Mouse (Mus musculus) lung, embryonic 14.5 days (tissue): ENCODE measurements around the gene Ccdc93. TPM values are rescaled to one million over a fixed set of nuclear protein-coding genes. Genes with fewer than 3 reads are reported as not detected.
A peak's percentile ranks its signal among the peaks of the same experiment; 100 is the strongest.

Source experiments
- ATAC-seq: fragments of 200-750 bp; cut with Nextera tagmentation; 2 replicates; pipeline ENCODE4 v1.8.0; 2017; ENCODE audit warnings: mild to moderate bottlenecking, moderate TSS enrichment, moderate library complexity; ENCODE audit not compliant: insufficient read depth
- DNase-seq: peaks from one replicate; pipeline ENCODE4 v3.0.0-alpha.2; 2015
- H3K27ac ChIP-seq: fragments of 300-500 bp; sonication (generic); 2 replicates; pipeline ENCODE4 v1.5.1; 2014; ENCODE audit warnings: low read depth, mild to moderate bottlenecking, moderate library complexity
- H3K27me3 ChIP-seq: fragments of 300-500 bp; sonication (generic); 2 replicates; pipeline ENCODE4 v1.6.1; 2014; ENCODE audit warnings: low read length, control low read depth; ENCODE audit not compliant: insufficient read depth
- H3K36me3 ChIP-seq: fragments of 300-500 bp; sonication (generic); 2 replicates; pipeline ENCODE4 v1.6.1; 2014; ENCODE audit warnings: control low read depth; ENCODE audit not compliant: insufficient read depth
- H3K4me1 ChIP-seq: fragments of 300-500 bp; sonication (generic); 2 replicates; pipeline ENCODE4 v1.6.1; 2014; ENCODE audit warnings: antibody characterized with exemption, control low read depth; ENCODE audit not compliant: insufficient read depth
- H3K4me2 ChIP-seq: fragments of 300-500 bp; sonication (generic); 2 replicates; pipeline ENCODE4 v1.6.1; 2014; ENCODE audit warnings: mild to moderate bottlenecking
- H3K4me3 ChIP-seq: fragments of 300-500 bp; sonication (generic); 2 replicates; pipeline ENCODE4 v1.5.1; 2014; ENCODE audit warnings: low read depth, low read length
- H3K9ac ChIP-seq: fragments of 300-500 bp; sonication (generic); 2 replicates; pipeline ENCODE4 v1.6.1; 2014
- H3K9me3 ChIP-seq: fragments of 300-500 bp; sonication (generic); 2 replicates; pipeline ENCODE4 v1.6.1; 2016; ENCODE audit warnings: low read depth, low read length, control low read depth
- CTCF ChIP-seq: IDR thresholded peaks from 2 replicates; pipeline ENCODE4 v1.5.1; 2016; ENCODE audit warnings: antibody characterized with exemption, low read depth
- WGBS: fragments of 180-500 bp; shearing (Covaris S2); extraction: QIAGEN DNeasy Blood & Tissue Kit; methylation state at CpG from one replicate; pipeline ENCODE4 v1.1.7; 2014; 5-methylcytosine and 5-hydroxymethylcytosine counted together
- polyA plus RNA-seq: library from polyadenylated mRNA; unstranded; fragments of >200 nt; fragmentation: Nextera tagmentation; extraction: Ambion mirVana; gene quantifications from 2 replicates; pipeline ENCODE4 v1.2.1, GENCODE M21; 2014

Ccdc93 gene
- polyA plus RNA-seq, 1 experiment from 2014 or later, result 8.8 TPM

DNA sequence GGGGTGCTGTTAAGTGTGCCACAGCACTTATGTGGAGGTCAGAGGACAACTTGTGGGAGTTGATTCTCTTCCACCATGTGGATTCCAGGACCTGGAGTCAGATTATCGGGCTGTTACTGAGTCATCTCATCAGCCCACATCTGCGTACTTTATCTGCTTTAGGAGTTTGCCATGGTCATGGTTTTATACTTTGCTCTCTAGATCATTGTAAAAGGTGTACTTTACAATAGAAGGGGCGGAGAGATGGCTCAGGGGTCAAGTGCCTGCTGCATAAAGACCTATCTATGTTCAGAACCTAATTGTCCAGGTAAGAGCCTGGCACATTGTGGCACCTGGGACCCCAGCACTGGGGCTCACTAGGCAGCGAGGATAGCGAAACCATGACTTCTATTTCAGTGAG is 48.6 kb downstream of the Ccdc93 start:
- H3K27ac ChIP-seq, result no peak overlapping the region
- ATAC-seq (no peak), DNase-seq (no peak)
- WGBS, result 87% methylated on average over 5 of the region's 5 CpGs
- no peak overlapping the region for H3K4me3 ChIP-seq
- H3K27me3 ChIP-seq, result no peaks in the 10 kb centered on the region
- TF ChIP-seq CTCF, result no peak
- peaks cover 44% of the 10 kb centered on the region; the same call in 1 of the 2 replicates for H3K36me3 ChIP-seq
- H3K4me2 ChIP-seq, result no peak overlapping the region
- no peaks in the 10 kb centered on the region for H3K4me1 ChIP-seq
- H3K9me3 ChIP-seq, result no peaks in the 10 kb centered on the region
- H3K9ac ChIP-seq, result no peak overlapping the region

DNA sequence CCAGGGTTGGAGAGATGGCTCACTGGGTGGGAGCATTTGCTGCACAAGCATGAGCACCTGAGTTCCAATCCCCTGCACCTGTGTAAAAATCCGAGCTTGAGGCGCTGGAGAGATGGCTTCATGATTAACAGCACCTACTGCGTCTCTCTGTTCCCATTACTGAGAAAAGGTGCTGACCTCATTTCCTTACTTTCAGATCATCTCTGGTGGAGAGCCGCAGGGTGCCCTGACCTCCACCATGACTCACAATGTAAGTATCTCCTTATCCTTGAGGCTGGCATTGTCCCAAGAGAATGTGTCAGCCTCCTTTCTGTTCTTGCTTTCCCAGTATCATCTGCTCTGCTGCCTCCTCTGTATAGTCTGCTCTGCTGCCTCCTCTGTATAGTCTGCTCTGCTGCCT is 52.2 kb downstream of the Ccdc93 start:
- Histone ChIP-seq H3K27ac (no peak overlapping the region), H3K4me1 (no peaks in the 10 kb centered on the region), H3K27me3 (no peaks in the 10 kb centered on the region), H3K4me3 (no peak overlapping the region), H3K36me3 (peaks cover 44% of the 10 kb centered on the region), H3K9ac (no peak overlapping the region), H3K9me3 (no peaks in the 10 kb centered on the region), H3K4me2 (no peak overlapping the region)
- ATAC-seq, result no peak
- TF ChIP-seq CTCF, result no peak
- no peak for DNase-seq
- 83% methylated on average over 4 of the region's 4 CpGs for WGBS

DNA sequence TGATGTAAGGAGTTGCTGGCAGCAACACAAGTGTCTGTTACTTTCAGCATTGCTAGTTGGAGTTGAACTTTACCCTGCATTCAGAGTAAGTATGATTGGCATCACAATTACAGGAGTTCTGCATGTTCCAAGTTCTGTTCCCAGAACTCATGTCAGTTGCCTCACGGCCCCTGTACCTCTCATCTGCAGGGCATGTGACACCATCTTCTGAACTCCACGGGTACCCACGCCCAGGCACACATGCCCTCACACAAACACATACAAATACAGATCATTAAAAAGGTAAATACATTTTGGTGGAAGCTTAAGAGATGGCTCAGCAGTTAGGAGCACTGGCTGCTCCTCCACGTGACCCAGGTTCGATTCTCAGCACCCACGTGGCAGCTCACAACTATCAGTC is 56.0 kb downstream of the Ccdc93 start:
- no peak for DNase-seq
- peaks cover 28% of the 10 kb centered on the region for H3K36me3 ChIP-seq
- no peaks in the 10 kb centered on the region for H3K27me3 ChIP-seq
- H3K9ac ChIP-seq, result no peak overlapping the region
- no peak for ATAC-seq
- H3K27ac ChIP-seq, result no peak overlapping the region
- H3K9me3 ChIP-seq, result no peaks in the 10 kb centered on the region
- H3K4me2 ChIP-seq, result no peak overlapping the region
- no peaks in the 10 kb centered on the region for H3K4me1 ChIP-seq
- WGBS, result 86% methylated on average over 6 of the region's 6 CpGs
- no peak for TF ChIP-seq CTCF
- no peak overlapping the region for H3K4me3 ChIP-seq

DNA sequence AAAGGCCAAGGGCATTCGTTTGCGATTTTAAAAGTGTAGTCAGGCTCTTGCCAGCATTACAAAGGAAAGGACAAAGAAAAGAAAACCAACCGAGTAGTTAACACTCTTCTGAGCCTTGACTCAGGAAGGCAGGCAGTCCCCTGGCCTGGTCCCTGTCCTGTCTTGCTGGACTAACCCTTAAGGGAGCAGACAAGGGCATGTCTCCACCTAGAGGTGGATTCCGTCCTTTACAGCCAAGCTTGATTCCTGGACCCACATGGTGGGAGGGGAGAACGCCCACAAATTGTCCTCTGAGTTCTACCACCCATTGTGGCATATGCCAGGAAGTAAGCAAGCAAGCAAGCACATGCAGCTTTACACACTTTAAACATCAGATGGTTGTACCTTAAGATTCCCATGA is 59.4 kb downstream of the Ccdc93 start:
- Histone ChIP-seq H3K4me2 (no peak overlapping the region), H3K27me3 (no peaks in the 10 kb centered on the region), H3K27ac (no peak overlapping the region), H3K4me3 (no peak overlapping the region), H3K4me1 (no peaks in the 10 kb centered on the region), H3K9me3 (no peaks in the 10 kb centered on the region), H3K9ac (no peak overlapping the region), H3K36me3 (peaks cover 34% of the 10 kb centered on the region)
- peak; percentile 70 for TF ChIP-seq CTCF
- 28% methylated on average over 5 of the region's 5 CpGs for WGBS
- peak; percentile 60; the same call in 1 of the 2 replicates for ATAC-seq
- DNase-seq, result peak; percentile 63

DNA sequence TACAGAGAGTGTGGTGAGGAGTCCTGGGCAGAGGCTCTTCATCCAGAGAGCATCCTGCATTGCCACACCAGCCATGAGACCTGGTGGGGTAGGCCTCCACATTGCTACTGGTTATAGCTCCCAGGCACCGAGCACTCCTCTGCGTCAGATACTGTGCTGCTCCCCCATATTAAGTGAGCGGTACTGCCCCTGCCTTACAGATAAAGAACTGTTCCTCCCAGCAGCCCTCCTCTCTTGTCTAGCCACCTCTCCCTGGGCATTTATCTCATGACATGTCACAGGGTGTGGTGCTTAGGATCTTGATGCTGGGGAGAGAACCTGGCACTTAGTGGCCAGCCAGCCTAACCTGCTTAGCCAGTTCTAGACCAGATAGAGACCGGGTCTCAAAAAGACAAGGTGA is 66.2 kb downstream of the Ccdc93 start:
- Histone ChIP-seq H3K36me3 (peaks cover 42% of the 10 kb centered on the region), H3K27ac (no peak overlapping the region), H3K4me2 (no peak overlapping the region), H3K4me3 (no peak overlapping the region), H3K4me1 (no peaks in the 10 kb centered on the region), H3K27me3 (no peaks in the 10 kb centered on the region), H3K9ac (no peak overlapping the region), H3K9me3 (no peaks in the 10 kb centered on the region)
- no peak for TF ChIP-seq CTCF
- WGBS, result 87% methylated on average over 4 of the region's 4 CpGs
- no peak for DNase-seq
- ATAC-seq, result no peak

DNA sequence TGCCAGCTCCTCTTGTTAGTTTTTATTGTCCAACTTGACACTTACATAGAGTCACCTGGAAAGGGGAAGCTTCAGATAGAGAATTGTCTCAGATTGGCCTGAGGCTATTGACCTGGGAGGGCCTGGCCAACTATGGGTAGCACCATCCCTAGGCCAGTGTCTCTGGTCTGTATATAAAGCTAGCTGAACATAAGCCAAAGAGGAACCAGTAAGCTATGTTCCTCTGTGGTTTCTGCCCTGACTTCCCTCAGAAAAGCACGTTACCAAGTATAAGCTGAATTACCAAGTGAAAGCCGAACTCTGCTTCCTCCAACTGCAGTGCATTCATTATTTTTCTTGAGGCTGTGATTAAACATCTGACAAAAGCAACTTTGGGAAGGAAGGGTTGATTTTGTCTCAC is 77.9 kb downstream of the Ccdc93 start:
- 81% methylated on average over 2 of the region's 2 CpGs for WGBS
- no peak for TF ChIP-seq CTCF
- H3K27ac ChIP-seq, result no peak overlapping the region
- no peak overlapping the region for H3K4me3 ChIP-seq
- H3K9ac ChIP-seq, result no peak overlapping the region
- no peaks in the 10 kb centered on the region for H3K9me3 ChIP-seq
- no peak for ATAC-seq
- DNase-seq, result no peak
- no peaks in the 10 kb centered on the region for H3K36me3 ChIP-seq
- no peak overlapping the region for H3K4me2 ChIP-seq
- no peaks in the 10 kb centered on the region for H3K4me1 ChIP-seq
- H3K27me3 ChIP-seq, result no peaks in the 10 kb centered on the region

DNA sequence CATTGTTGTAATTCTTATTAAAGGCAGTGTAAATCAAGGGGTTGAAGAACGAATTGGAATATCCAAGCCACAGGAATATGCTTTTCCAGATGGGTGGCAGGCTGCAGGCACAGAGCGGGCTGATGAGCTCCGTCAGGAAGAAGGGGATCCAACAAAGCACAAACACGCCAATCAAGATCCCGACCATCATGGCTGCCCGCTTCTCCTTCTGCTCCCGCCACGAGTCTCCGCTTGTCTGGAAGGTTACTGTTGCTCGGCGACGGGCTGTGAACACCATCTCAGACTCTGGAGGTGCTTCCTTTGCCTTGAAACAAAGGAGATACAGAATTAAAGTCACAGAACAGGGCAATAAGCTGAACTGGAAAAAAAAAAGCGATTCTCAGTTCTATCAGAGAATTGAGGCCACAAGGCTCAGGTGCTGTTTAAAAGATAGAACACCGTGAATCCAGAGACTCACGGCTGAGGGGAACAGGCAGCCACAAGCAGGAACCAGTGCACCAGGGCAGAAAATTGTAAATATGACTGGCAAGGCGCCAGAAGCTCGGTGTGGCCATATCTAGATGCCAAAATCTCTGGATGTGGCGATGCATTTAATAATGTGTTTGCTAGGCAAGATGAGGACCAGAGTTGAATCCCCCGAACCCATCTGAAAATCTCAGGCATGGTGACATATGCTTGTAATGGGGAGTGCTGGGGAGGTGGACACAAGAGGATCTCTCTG is 79.7 kb downstream of the Ccdc93 start:
- WGBS, result 81% methylated on average over 19 of the region's 19 CpGs
- peak; percentile 8 for DNase-seq
- Histone ChIP-seq H3K27ac (no peak overlapping the region), H3K27me3 (no peaks in the 10 kb centered on the region), H3K9ac (no peak overlapping the region), H3K4me3 (no peak overlapping the region), H3K4me1 (no peaks in the 10 kb centered on the region), H3K4me2 (no peak overlapping the region), H3K36me3 (no peaks in the 10 kb centered on the region), H3K9me3 (no peaks in the 10 kb centered on the region)
- no peak for TF ChIP-seq CTCF
- no peak for ATAC-seq
